Mouse (Mus musculus) erythroid progenitor cell, adult 5-6 weeks (primary cell): ENCODE results near the gene Kif1a. TPM values are rescaled to one million over a fixed set of nuclear protein-coding genes. Genes with fewer than 3 reads are reported as not detected.
"Not testable (repeated sequence)": the region's sequence is repeated elsewhere in the genome, so short reads cannot be mapped to it uniquely, and the experiment has no call there.

ENCODE experiments used
- ATAC-seq: replicated peaks from 2 replicates; pipeline ENCODE4 v1.8.0; 2016; ENCODE audit warnings: moderate number of reproducible peaks, mild to moderate bottlenecking, moderate TSS enrichment, inconsistent platforms; ENCODE audit not compliant: poor library complexity, low FRiP score, severe bottlenecking
- total RNA-seq, 2 experiments: library from RNA; stranded (forward) in 1 of 2; stranded (reverse) in 1 of 2; fragments of 150-400 nt in 1 of 2; fragments of 186-747, 209-891 nt in 1 of 2; gene quantifications; 2 replicates each; pipeline versions ENCODE4 v1.2.3 to v1.2.4; 2015 to 2017; ENCODE audit warnings: low replicate concordance in 2 of 2

Kif1a gene
- total RNA-seq, 2 experiments from 2014 or later = not detected

DNA sequence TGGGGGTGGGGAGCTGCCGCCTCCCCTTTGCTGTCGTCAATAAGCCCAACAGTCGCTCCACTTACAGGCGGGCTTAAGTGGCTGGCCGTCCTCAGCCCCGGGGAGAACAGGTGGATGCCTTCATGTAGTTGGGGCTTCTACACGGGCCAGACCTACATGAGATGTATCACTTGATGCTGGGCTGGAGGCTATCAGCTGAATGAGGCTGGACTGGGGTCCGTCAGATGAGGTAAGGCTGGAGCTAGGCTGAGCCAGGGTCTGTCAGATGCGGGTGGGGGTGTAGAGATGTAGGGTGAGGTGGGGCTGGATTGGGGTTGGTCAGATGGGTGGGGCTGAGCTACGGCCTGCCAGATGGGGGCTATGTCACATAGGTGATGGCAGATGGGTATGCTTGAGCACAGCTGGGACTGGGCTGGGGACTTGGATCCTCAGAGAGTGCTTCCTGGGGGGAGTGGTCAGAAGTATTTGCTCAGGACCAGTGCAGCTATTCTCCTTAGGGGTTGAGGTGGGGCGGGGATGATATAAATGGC lies 122.6 kb downstream of the Kif1a start:
- ATAC-seq = no peak

DNA sequence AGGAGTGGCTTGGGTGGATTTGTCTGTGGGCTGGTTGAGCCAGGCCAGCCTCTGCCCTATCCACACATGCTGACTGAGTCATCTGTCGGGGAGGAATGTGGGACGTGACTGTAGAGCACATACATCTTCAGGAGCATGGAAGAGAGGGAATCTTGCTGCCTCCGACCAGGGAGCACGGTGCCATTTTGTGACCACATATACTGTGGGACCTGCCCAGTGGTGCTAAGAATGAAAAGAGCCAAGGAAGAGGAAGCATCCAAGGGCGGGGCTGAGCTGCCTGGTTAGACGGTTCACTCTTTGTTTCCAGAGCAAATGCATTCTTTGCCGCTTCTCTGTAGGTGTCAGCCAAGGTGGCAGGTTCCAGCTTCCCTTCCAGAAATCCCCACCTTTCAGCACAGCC lies 123.1 kb downstream of the Kif1a start:
- ATAC-seq = no peak

DNA sequence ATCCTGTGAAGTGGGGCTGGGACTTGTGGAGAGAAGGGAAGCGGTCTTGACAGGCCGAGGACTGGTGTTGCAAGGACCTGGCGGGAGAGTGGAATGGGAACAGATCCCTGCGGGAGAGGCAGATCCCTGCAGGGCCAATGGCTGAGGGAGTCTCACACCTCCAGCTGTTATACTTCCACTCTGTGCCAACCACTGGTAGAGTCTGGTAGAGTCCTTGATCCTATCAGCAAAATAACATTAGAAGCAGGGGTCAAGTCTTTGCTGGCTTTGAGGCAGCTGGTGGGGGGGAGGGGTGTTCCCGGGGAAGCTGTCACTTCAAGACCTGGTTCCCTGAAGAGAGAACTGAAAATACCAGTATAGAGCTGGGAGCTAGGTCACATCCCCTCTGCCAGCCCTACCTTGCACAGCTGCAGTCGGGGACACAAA lies 125.6 kb downstream of the Kif1a start:
- ATAC-seq = no peak

DNA sequence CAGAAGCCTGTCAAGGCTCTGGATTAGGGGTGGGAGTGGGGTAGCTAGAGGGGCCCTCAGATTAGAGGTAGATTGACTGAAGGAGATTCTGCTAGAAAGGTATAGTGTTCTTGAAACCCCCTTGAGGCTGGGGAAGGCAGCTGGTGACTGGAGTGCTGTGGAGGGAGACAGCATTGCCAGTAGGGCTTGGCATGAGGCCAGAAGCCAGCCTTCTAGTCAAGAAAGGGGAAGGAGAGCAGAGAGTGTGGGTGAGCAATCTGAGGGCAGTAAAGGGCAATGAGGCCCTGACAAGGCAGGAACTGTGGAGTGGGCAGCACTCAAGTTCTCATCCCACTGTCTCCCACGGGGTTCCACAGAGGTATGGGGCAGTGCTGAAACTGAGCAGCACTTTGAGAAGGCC lies 128.9 kb downstream of the Kif1a start:
- ATAC-seq = no peak

DNA sequence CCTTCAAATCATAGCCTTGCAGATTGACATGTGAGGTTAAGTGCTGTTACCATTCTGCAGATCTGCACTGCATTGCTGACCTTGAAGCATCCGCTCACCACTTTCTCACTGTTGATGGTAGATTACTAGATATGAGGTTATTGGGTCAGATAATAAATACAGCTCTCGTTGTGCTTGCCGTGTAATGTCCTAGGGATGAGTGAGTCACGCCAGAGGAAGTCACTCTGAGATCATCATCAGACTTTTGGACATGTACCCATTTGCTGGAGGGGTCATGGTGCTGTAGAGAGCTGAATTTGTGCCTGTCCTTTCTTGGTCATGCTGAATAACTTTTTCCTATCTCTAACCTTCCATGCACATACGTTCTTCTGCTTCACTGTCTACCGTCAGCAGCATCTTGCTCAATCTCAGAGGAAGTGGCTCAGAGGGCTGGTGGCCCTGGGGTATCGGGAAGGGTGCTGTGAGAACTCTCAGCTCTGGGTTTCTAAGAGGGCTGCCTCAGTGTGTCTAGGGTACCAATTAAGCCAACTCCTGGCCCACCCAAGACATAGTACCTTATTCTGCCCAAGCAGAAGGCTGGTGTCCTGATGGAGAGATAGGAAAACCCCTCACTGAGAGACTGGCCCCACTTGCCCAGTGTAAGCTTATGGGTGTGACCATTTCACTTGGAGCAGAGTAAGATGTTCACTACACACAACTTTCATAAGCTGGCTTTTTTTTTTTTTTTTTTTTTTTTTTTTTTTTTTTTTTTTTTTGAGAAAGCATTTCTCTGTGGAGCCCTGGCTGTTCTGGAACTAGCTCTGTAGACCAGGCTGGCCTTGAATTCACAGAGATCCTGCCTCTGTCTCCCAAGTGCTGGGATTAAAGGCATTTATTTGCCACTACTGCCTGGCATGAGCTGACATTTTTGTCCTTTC lies 129.6 kb downstream of the Kif1a start:
- ATAC-seq = no peak

DNA sequence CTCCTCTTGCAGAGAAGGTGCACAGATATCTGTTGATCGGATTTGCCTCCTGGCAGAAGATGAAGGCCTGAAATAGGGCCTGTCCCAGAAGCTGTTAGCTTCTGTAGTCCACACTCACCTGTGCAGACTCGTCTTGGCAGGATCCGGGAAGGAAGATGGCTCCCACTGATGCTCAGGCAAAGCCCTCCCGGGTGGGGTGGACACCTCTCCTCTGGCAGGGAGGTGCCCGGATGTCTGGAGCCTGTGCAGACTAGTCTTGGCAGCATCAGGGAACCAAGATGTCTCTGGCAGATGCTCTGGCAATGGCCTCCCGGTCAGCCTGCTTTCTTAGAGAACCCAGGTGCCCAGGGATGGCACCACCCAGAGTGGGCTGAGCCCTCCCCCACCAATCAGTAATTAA lies 131.0 kb downstream of the Kif1a start:
- ATAC-seq = not testable (repeated sequence)

Other genes starting within 250 kb of the Kif1a start
- 0.72 TPM in 1 of 2 replicates, not detected in the other for gene Ankmy1, start 199.0 kb downstream of the Kif1a start, total RNA-seq (2015; ENCODE audit: low replicate concordance)
- 0.76 TPM in 1 of 2 replicates, not detected in the other for gene Ankmy1, start 199.0 kb downstream of the Kif1a start, total RNA-seq (2017; ENCODE audit: low replicate concordance)
- 6.1 and 8.0 TPM in 2 replicates for gene Dusp28, start 195.0 kb downstream of the Kif1a start, total RNA-seq (2015; ENCODE audit: low replicate concordance)
- 0.26 and 8.5 TPM in 2 replicates for gene Dusp28, start 195.0 kb downstream of the Kif1a start, total RNA-seq (2017; ENCODE audit: low replicate concordance)
- 6.5 and 20.1 TPM in 2 replicates for gene Rnpepl1, start 191.2 kb downstream of the Kif1a start, total RNA-seq (2015; ENCODE audit: low replicate concordance)
- gene Rnpepl1, start 191.2 kb downstream of the Kif1a start, total RNA-seq (2017; ENCODE audit: low replicate concordance) = 9.6 and 15.3 TPM in 2 replicates
- gene Capn10, start 167.6 kb downstream of the Kif1a start, total RNA-seq (2015; ENCODE audit: low replicate concordance) = 5.9 and 19.5 TPM in 2 replicates
- gene Capn10, start 167.6 kb downstream of the Kif1a start, total RNA-seq (2017; ENCODE audit: low replicate concordance) = 3.3 and 8.6 TPM in 2 replicates
- 2.5 and 6.3 TPM in 2 replicates for gene Gpr35, start 151.1 kb downstream of the Kif1a start, total RNA-seq (2015; ENCODE audit: low replicate concordance)
- gene Gpr35, start 151.1 kb downstream of the Kif1a start, total RNA-seq (2017; ENCODE audit: low replicate concordance) = 1.8 TPM in 1 of 2 replicates, not detected in the other
- gene Aqp12, start 95.6 kb downstream of the Kif1a start, total RNA-seq (2015; ENCODE audit: low replicate concordance) = not detected in 2 replicates
- not detected in 2 replicates for gene Aqp12, start 95.6 kb downstream of the Kif1a start, total RNA-seq (2017; ENCODE audit: low replicate concordance)
- gene Agxt, start 33.3 kb upstream of the Kif1a start, total RNA-seq (2015; ENCODE audit: low replicate concordance) = not detected in 2 replicates
- gene Agxt, start 33.3 kb upstream of the Kif1a start, total RNA-seq (2017; ENCODE audit: low replicate concordance) = not detected in 2 replicates
- not detected in 2 replicates for gene 2310007B03Rik, start 59.0 kb upstream of the Kif1a start, total RNA-seq (2015; ENCODE audit: low replicate concordance)
- gene 2310007B03Rik, start 59.0 kb upstream of the Kif1a start, total RNA-seq (2017; ENCODE audit: low replicate concordance) = not detected in 2 replicates
- gene Crocc2, start 66.8 kb upstream of the Kif1a start, total RNA-seq (2015; ENCODE audit: low replicate concordance) = not detected in 2 replicates
- gene Crocc2, start 66.8 kb upstream of the Kif1a start, total RNA-seq (2017; ENCODE audit: low replicate concordance) = not detected in 2 replicates
- gene Sned1, start 133.9 kb upstream of the Kif1a start, total RNA-seq (2015; ENCODE audit: low replicate concordance) = 1.3 TPM in 1 of 2 replicates, not detected in the other
- gene Sned1, start 133.9 kb upstream of the Kif1a start, total RNA-seq (2017; ENCODE audit: low replicate concordance) = 0.61 TPM in 1 of 2 replicates, not detected in the other
- gene Mterf4, start 204.0 kb upstream of the Kif1a start, total RNA-seq (2015; ENCODE audit: low replicate concordance) = 3.8 and 9.7 TPM in 2 replicates
- gene Mterf4, start 204.0 kb upstream of the Kif1a start, total RNA-seq (2017; ENCODE audit: low replicate concordance) = 4.8 and 7.6 TPM in 2 replicates
- gene Ppp1r7, start 240.9 kb upstream of the Kif1a start, total RNA-seq (2015; ENCODE audit: low replicate concordance) = 17.6 and 24.5 TPM in 2 replicates
- 13.2 and 23.0 TPM in 2 replicates for gene Ppp1r7, start 240.9 kb upstream of the Kif1a start, total RNA-seq (2017; ENCODE audit: low replicate concordance)
- gene Pask, start 241.5 kb upstream of the Kif1a start, total RNA-seq (2015; ENCODE audit: low replicate concordance) = 20.2 and 22.2 TPM in 2 replicates
- 29.4 and 40.1 TPM in 2 replicates for gene Pask, start 241.5 kb upstream of the Kif1a start, total RNA-seq (2017; ENCODE audit: low replicate concordance)